Mouse (Mus musculus): ENCODE results near the gene Il16.

Gene Il16

GRCm38 (mm10) chr7:83682640-83683274 lies 62.8 kb downstream of the Il16 start:
- no peak for DNase-seq (ENCODE audit: low read depth, low spot score)

- no peak for DNase-seq (ENCODE audit: low read depth, low spot score)
Measured at GRCm38 (mm10) chr7:83678506-83678905, 67.0 kb downstream of the Il16 start.

GRCm38 (mm10) chr7:83677296-83677695 lies 68.2 kb downstream of the Il16 start:
- DNase-seq (ENCODE audit: low read depth, low spot score) = no peak

DNA sequence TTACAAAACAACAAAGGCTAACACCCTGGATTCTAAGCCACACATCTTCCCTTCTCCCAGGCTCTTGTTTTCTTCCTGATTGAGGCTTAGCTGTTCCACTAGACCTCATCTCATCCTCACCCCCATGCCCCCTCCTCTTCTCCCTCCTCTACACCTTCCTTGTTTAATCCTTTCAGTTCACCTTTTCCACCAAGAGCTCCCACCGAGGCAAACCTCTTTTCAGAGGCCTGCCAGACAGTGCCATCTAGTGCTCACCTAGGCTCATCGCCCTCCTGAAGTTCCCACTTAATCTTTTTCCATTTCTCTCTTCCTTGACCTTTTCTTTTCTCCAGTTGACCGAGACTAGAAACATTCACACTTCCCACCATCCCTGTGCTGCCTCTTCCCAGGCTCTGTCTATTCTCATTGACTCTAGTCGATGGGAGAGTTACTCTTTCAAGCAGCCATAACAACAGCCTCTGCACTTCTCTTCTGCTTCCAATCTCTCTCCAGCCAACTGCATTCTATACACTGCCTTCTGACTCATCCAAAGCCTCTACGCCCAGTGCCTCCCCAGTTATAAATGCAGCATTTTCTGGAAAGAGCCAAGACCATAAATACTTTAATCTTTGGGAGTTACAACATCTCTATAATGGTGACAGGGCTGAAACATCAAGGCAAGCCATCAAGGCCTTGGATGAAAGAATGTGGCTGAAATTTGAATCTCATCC lies 69.8 kb downstream of the Il16 start:
- no peak for DNase-seq (ENCODE audit: low read depth, low spot score)

- DNase-seq (ENCODE audit: low read depth, low spot score) = no peak
Measured at GRCm38 (mm10) chr7:83671573-83671972, 74.0 kb downstream of the Il16 start.

DNA sequence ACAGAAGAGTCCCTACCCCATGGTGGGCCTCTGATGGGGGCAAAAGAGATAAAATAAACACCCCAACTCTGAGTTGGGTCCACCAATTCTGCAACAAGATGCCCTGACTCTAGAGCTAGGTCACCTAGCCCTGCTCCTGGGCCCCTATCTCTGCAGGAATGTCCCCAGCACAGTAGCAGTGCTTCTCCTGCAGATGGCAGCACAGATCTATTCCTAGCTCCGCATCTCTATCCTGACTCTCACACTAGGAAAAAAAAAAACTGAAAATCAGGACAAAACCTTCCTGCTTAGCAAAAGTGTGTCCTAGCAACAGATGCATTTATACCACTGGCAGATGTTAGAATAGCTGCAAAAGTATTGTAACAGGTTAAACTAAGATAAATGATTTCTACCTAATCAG lies 76.8 kb downstream of the Il16 start:
- no peak for DNase-seq (ENCODE audit: low read depth, low spot score)

DNA sequence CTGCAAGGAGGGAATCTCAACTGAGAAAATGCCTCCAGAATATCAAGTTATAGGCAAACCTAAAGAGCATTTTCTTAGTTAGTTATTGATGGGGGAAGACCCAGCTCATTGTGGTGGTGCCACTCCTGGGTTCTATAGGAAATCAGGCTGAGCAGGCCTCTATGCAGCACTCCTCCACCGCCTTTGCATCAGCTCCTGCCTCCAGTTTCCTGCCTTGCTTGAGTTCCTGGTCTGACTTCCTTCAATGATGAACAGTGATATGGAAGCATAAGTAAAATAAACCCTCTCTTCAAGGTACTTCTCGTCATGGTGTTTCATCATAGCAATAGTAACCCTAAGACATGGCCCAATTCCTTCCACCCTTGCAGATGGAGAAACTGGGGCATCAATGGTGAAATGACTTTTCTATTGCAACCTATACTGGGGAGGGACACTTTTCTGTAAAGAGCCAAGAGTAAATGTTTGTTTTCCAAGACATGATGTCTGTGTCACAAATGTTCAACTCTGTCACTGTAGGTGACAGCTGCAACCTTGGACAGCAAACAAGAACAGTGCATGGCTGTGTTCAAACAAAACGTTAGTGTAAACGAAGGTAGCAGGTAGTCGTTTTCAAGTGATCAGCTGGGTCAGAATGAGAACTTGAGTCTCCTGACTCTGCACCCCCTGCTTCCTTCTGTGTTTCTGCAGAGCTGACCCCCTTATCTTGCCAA lies 77.4 kb downstream of the Il16 start:
- no peak for DNase-seq (ENCODE audit: low read depth, low spot score)

GRCm38 (mm10) chr7:83666087-83666595 lies 79.4 kb downstream of the Il16 start:
- DNase-seq (ENCODE audit: low read depth, low spot score) = no peak

- DNase-seq (ENCODE audit: low read depth, low spot score) = no peak
Measured at GRCm38 (mm10) chr7:83662711-83663375, 82.7 kb downstream of the Il16 start.

DNA sequence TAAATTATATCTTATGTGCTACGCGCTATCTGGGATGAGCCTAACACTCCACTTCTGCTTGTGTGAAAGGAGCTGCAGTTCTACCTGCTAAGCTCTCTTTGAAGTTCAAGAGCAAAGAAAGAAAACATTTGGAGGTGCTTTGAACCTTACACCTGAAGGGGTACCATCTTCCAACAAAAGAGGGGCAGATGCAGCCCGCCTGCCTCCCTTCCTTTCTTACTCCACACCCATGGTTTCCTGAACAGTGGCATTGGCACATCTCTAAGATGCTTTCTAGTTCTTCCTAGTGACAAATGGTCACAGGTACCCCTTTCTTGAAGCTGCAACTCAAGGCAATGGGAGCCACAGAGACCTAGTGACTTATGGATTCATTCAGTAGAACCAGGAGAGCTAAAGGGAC lies 83.8 kb downstream of the Il16 start:
- no peak for DNase-seq (ENCODE audit: low read depth, low spot score)

- DNase-seq (ENCODE audit: low read depth, low spot score) = no peak
Measured at GRCm38 (mm10) chr7:83661031-83661430, 84.5 kb downstream of the Il16 start.

- DNase-seq (ENCODE audit: low read depth, low spot score) = no peak
Measured at GRCm38 (mm10) chr7:83660273-83660691, 85.2 kb downstream of the Il16 start.

DNA sequence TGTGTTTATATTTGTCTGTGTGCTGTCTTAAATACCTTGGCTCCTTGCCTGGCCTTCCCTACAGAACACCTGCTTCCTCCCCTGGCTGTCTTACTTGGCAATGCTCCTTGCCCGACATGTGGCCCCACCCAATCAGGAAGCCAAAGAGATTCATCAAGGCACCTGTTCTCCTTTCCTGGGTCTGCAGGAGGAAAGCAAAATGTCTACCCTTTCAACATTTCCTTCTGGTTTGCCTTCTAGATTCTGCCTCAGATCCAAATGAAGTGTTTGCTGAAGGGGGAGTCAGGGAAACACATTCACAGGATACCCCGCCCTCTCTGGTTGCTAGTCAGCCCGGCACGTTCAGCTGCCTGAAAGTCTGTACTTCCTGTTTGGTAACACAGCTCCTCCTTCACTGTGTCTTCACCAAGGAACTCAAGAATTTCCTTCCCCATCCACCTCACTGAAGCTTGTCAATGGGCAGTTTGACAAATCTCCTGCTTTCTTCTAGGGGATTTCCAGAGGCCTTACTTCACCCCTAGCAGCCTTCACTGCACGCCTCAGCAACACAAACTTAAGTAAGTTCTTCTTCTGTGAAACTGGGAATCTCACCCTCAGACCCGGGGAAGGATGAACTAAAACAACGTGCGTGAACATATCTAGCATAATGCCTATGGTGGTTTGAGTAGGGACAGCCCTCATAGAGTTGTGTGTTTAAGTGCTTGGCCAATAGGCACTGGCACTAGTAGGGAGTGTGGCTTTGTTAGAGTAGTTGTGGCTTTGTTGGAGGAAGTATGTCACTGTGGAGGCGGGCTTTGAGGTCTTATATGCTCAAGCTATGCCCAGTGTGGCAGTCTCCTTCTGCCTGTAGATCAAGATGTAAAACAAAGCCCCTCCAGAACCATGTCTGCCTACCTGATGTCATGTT lies 86.1 kb downstream of the Il16 start:
- DNase-seq (ENCODE audit: low read depth, low spot score) = no peak

DNA sequence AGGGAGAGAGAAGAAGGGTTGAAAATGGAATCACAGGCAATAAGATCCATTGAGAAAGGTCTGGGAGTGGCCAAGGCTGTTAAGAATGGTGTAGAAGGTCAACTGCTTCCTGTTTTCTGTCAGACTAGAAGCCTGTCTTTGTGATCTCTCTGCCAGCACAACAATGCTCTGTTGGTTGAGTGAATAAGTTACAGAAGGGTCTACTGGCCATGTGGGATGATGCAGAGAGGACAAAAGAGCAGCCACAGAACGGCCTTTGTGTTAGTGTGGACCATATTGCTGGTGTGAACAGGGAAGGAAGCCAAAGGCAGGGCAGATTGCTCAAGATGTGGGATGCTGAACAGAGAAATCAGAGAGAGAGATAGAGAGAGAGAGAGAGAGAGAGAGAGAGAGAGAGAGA lies 86.8 kb downstream of the Il16 start:
- DNase-seq (ENCODE audit: low read depth, low spot score) = no peak

- no peak for DNase-seq (ENCODE audit: low read depth, low spot score)
Measured at GRCm38 (mm10) chr7:83654938-83655630, 90.4 kb downstream of the Il16 start.

DNA sequence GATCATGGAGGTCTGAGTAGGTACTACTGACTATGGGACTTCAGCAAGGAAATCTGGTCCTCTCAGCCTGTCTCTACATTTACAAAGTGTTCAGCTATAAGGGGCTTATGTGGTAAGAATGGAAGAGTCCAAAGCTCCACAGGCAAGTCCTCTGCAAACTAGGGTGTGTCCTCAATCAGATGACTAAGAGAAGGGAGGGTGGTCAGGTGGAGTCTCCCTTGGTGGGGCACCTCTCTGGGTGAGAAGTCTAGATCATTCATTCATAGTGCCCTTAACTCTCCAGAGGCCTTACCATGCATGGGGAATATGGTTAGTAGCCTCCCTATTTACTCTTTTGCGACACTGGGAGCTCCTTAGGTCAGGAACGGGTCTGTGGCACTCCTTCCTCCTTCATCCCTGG lies 91.3 kb downstream of the Il16 start:
- no peak for DNase-seq (ENCODE audit: low read depth, low spot score)

DNA sequence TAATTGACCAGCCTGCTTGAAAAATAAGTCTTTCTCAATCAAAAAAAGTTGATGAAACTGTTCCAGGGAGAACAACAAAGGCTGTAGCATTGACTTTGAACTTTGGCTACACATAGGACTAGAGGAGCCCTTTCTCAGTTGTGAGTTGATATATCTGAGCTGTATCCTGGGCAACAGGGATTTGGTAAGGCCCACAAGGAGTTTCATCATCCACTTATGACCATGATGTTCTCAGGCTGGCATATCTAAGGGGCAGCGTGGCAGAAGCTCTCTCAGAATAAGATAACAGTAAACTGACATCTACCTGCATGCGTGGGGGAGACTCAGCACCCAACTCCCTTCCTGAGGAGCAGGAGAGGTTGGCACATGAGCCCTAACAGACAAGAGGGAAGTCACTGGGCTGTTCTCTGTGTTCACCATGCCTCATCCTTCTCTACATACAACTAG lies 91.9 kb downstream of the Il16 start:
- no peak for DNase-seq (ENCODE audit: low read depth, low spot score)

DNA sequence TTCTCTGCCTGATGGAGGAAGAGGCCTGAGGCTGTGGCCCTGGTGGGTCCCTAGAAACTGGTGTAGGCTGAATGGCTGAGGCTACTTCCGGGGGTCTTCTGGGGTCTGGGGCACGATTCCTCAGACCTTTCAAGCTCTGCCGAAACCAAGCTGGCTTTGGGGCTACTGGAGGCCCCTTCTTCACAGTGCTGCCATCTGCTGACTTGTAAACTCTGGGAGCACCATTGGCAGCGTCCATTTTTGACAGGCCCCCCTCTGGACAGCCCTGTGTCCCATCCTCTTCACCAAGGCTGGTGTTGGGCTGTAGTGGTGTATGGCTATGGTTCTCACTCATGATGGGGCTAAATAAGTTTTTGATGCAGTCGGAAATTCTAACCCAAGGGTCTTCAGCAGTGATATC lies 93.0 kb downstream of the Il16 start:
- DNase-seq (ENCODE audit: low read depth, low spot score) = no peak

- no peak for DNase-seq (ENCODE audit: low read depth, low spot score)
Measured at GRCm38 (mm10) chr7:83650638-83651037, 94.9 kb downstream of the Il16 start.

DNA sequence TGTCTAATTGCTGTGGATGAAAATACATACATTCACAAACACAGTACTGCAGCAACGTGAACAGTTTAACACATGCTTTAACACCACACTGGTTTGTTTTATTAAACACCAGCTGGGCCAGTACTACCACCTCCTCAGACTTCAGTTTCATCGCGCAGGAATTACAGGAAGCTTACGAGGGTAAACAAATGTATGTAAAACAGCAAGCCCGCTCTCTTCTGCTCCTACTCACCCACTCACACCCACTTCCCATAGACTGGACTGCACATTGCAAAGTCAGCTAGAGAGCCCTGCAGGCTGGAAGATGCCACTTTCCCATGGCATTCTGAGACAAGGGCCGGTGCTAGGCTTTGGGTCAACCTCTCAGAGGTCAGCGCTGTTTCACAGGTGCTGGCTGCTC lies 96.7 kb downstream of the Il16 start:
- no peak for DNase-seq (ENCODE audit: low read depth, low spot score)
